In the genomic region with DNA sequence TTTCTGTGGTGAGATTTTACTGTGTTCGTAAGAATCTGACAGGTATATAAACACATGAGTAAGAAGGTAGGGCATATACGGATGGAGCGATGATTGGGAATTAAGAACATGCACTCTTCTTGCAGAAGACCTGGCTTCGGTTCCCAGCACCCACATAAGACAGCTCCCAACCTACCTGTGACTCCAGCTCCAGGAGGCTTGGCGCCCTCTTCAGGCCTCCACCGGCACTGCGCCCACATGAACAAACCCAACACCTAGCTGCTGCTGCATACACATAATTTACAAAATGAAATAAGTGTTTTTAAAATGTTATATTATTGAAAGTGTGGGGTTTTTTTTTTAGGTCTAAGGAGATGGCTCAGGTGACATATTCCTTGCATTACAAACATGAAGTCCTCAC, we compare ENCODE assay signal across 11 mouse cellular contexts.
DNase-seq lines count a peak whose midpoint lies in the region; ATAC-seq and TF ChIP-seq lines count a peak whose summit lies in the region.
"Had no signal": no experiment of that assay in that cellular context is flagged by ENCODE, and none has a peak within 500 bp of the region (broad histone marks: within the 10 kb centered on the region; RNA-seq: fewer than 3 reads in every experiment).

No protein-coding gene starts in this region.

- DNase-seq in liver (peak; percentile 22), CH12.LX (ENCODE audit: extremely low read depth) (no peak), R1 (ENCODE audit: low read depth, low spot score) (peak; percentile 44)
- DNase-seq in liver, embryonic 11.5 days (ENCODE audit: low spot score): no peak
- DNase-seq in frontal cortex, postnatal 10 days (ENCODE audit: low spot score in 2 of 2): no peak
- no peak for DNase-seq in spleen, postnatal 36 days (ENCODE audit: low spot score in 2 of 2)

- H3K4me3 ChIP-seq in liver, embryonic 11.5 days (ENCODE audit: low read depth, low read length): no peak overlapping the region
- H3K4me3 ChIP-seq in CH12.LX (replicated peaks in 1 of 3; ENCODE audit: low read depth in 2 of 3, low read length in 2 of 3, poor library complexity in 1 of 3): no peak overlapping the region
- no peak overlapping the region for H3K4me3 ChIP-seq in olfactory bulb, adult 2 months (ENCODE audit: insufficient read depth, low read depth, low read length)
- H3K4me3 ChIP-seq: heart, embryonic 12.5 days; hindbrain, embryonic 15.5 days; midbrain, embryonic 15.5 days had no signal

- no peak overlapping the region for H3K27ac ChIP-seq in liver, embryonic 11.5 days (ENCODE audit: low read depth, low read length)
- no peak overlapping the region for H3K27ac ChIP-seq in CH12.LX (ENCODE audit: insufficient read depth, low read depth)
- H3K27ac ChIP-seq in olfactory bulb, adult 2 months (ENCODE audit: insufficient read depth, low read depth, low read length): no peak overlapping the region
- H3K27ac ChIP-seq: hindbrain, embryonic 15.5 days; midbrain, embryonic 15.5 days had no signal

- peak; percentile 24 to 48; a peak in 3 of 4 replicates for TF ChIP-seq CTCF in CH12.LX (conservative IDR thresholded peaks at IDR 0.05 in 1 of 2, IDR thresholded peaks at IDR 0.05 in 1 of 2; ENCODE audit: low read depth in 2 of 2, low read length in 2 of 2)
- TF ChIP-seq CTCF in olfactory bulb, adult 2 months (IDR thresholded peaks at IDR 0.05; ENCODE audit: insufficient read depth, low read depth, low read length): peak; percentile 28; the same call in 1 of the 2 replicates

- 93% methylated on average over 7 of the region's 7 CpGs for WGBS in liver, embryonic 11.5 days
- 91% methylated on average over 7 of the region's 7 CpGs for WGBS in olfactory bulb, adult 2 months

- H3K4me1 ChIP-seq in liver, embryonic 11.5 days (replicated peaks; ENCODE audit: control insufficient read depth, insufficient read depth, low read length): no peaks in the 10 kb centered on the region
- H3K4me1 ChIP-seq in CH12.LX (ENCODE audit: control insufficient read depth in 1 of 2, insufficient read depth in 2 of 2): peaks cover 14 to 22% of the 10 kb centered on the region in 2 experiments
- H3K4me1 ChIP-seq in olfactory bulb, adult 2 months (ENCODE audit: control insufficient read depth, insufficient read depth, low read length): peaks cover 9% of the 10 kb centered on the region
- H3K4me1 ChIP-seq: heart, embryonic 12.5 days; hindbrain, embryonic 15.5 days; midbrain, embryonic 15.5 days had no signal

- peak; percentile 22 for TF ChIP-seq RAD21 in CH12.LX (IDR thresholded peaks at IDR 0.05; ENCODE audit: low read depth, low read length)

- H3K36me3 ChIP-seq in liver, embryonic 11.5 days (ENCODE audit: control insufficient read depth, insufficient read depth, low read length): peaks cover 33% of the 10 kb centered on the region
- peaks cover 29 to 83% of the 10 kb centered on the region in 2 experiments for H3K36me3 ChIP-seq in CH12.LX (replicated peaks in 1 of 2; ENCODE audit: control insufficient read depth in 1 of 2, insufficient read depth in 1 of 2, low read length in 1 of 2)
- H3K36me3 ChIP-seq: midbrain, embryonic 15.5 days had no signal

- dilution Hi-C loops in CH12.LX (cut with MboI; ENCODE audit: extremely low pct_ligation_motif_present, extremely low pct_unique_long_range_greater_than_20kb, low sequenced_read_pairs): no loop called here

- no peaks in the 10 kb centered on the region for H3K27me3 ChIP-seq in liver, embryonic 11.5 days (replicated peaks; ENCODE audit: control insufficient read depth, insufficient read depth, low read length)
- no peaks in the 10 kb centered on the region for H3K27me3 ChIP-seq in CH12.LX (replicated peaks)
- H3K27me3 ChIP-seq: heart, embryonic 12.5 days; hindbrain, embryonic 15.5 days; midbrain, embryonic 15.5 days had no signal

- no peaks in the 10 kb centered on the region for H3K79me2 ChIP-seq in CH12.LX (replicated peaks; ENCODE audit: control insufficient read depth, extremely low read depth, insufficient read depth, poor library complexity, severe bottlenecking)

- no peak overlapping the region for H3K9ac ChIP-seq in liver, embryonic 11.5 days (ENCODE audit: low read depth, low read length)
- H3K9ac ChIP-seq in CH12.LX (ENCODE audit: insufficient read depth, low read depth): no peak overlapping the region
- H3K9ac ChIP-seq: heart, embryonic 12.5 days; hindbrain, embryonic 15.5 days; midbrain, embryonic 15.5 days had no signal

- TF ChIP-seq EP300 in CH12.LX (IDR thresholded peaks at IDR 0.05; ENCODE audit: low read length): no peak

- H3K9me3 ChIP-seq in liver, embryonic 11.5 days (ENCODE audit: control insufficient read depth, low read length): peaks cover 9% of the 10 kb centered on the region
- H3K9me3 ChIP-seq in CH12.LX (replicated peaks; ENCODE audit: low read length): peaks cover 28% of the 10 kb centered on the region
- H3K9me3 ChIP-seq: hindbrain, embryonic 15.5 days; midbrain, embryonic 15.5 days had no signal

- TF ChIP-seq POLR2A in CH12.LX (IDR thresholded peaks at IDR 0.05; ENCODE audit: low read depth, low read length): no peak
- no peak for TF ChIP-seq POLR2A in olfactory bulb, adult 2 months (IDR thresholded peaks at IDR 0.05; ENCODE audit: insufficient read depth, low read depth, low read length)

- H3K4me2 ChIP-seq in liver, embryonic 11.5 days: no peak overlapping the region
- no peak overlapping the region for H3K4me2 ChIP-seq in CH12.LX (ENCODE audit: insufficient read depth, low read depth, poor library complexity, severe bottlenecking)
- H3K4me2 ChIP-seq: heart, embryonic 12.5 days; hindbrain, embryonic 15.5 days; midbrain, embryonic 15.5 days had no signal

- ATAC-seq in liver, embryonic 11.5 days (replicated peaks; ENCODE audit: low FRiP score): no peak
- ATAC-seq: activated CD4-positive, CD25-positive, alpha-beta regulatory T cell, adult 4 months; midbrain, embryonic 15.5 days had no signal

- in situ Hi-C loops in CH12.LX (cut with MboI; ENCODE audit: low pct_ligation_motif_present, low pct_unique_long_range_greater_than_20kb, low sequenced_read_pairs): no loop called here

TF ChIP-seq in CH12.LX, 34 proteins besides CTCF, POLR2A, EP300 and RAD21:
- no peak for TF ChIP-seq JUND (conservative IDR thresholded peaks at IDR 0.05; ENCODE audit: low read depth, low read length)
- peak; percentile 36 for TF ChIP-seq SMC3 (IDR thresholded peaks at IDR 0.05; ENCODE audit: low read depth, low read length)
- no peak for TF ChIP-seq IRF4 (IDR thresholded peaks at IDR 0.05; ENCODE audit: low read depth, low read length)
- TF ChIP-seq ZMIZ1 (IDR thresholded peaks at IDR 0.05; ENCODE audit: low read depth, low read length): no peak
- no peak for TF ChIP-seq MYC (IDR thresholded peaks at IDR 0.05; ENCODE audit: low read depth, low read length)
- no peak for TF ChIP-seq CHD1 (IDR thresholded peaks at IDR 0.05; ENCODE audit: low read depth, low read length)
- no peak for TF ChIP-seq ZNF384 (IDR thresholded peaks at IDR 0.05; ENCODE audit: low read depth, low read length)
- no peak for TF ChIP-seq GABPA (IDR thresholded peaks at IDR 0.05; ENCODE audit: insufficient replicate concordance, low read depth, low read length)
TF ChIP-seq in CH12.LX: peak in this region for 1.

Comparison
In these comparisons a context has a peak if more than half of its experiments do, and no peak if none do; other contexts are left out.
1. DNase-seq: peak in liver (single experiment) and R1 (single experiment); none in liver, embryonic 11.5 days (single experiment), CH12.LX (single experiment), frontal cortex, postnatal 10 days (0 of 2) and spleen, postnatal 36 days (0 of 2).